Mouse (Mus musculus) intestine, embryonic 15.5 days (tissue): ENCODE data around the gene Cbfa2t3. TPM values are rescaled to one million over a fixed set of nuclear protein-coding genes. Genes with fewer than 3 reads are reported as not detected.
A peak's percentile ranks its signal among the peaks of the same experiment; 100 is the strongest.

ENCODE experiments used
- ATAC-seq: fragments of 200-750 bp; cut with Nextera tagmentation; 2 replicates; pipeline ENCODE4 v1.8.0; 2017; ENCODE audit warnings: moderate TSS enrichment, moderate library complexity
- H3K27ac ChIP-seq: fragments of 300-500 bp; sonication (generic); 2 replicates; pipeline ENCODE4 v1.5.1; 2015; ENCODE audit warnings: mild to moderate bottlenecking, inconsistent platforms
- H3K27me3 ChIP-seq: fragments of 300-500 bp; sonication (generic); replicated peaks from 2 replicates; pipeline ENCODE4 v1.6.1; 2015; ENCODE audit warnings: inconsistent platforms
- H3K36me3 ChIP-seq: fragments of 300-500 bp; sonication (generic); 2 replicates; pipeline ENCODE4 v1.6.1; 2015; ENCODE audit warnings: inconsistent platforms
- H3K4me1 ChIP-seq: fragments of 300-500 bp; sonication (generic); replicated peaks from 2 replicates; pipeline ENCODE4 v1.6.1; 2015; ENCODE audit warnings: inconsistent platforms
- H3K4me2 ChIP-seq: fragments of 300-500 bp; sonication (generic); replicated peaks from 2 replicates; pipeline ENCODE4 v1.6.1; 2015; ENCODE audit warnings: mild to moderate bottlenecking, inconsistent platforms
- H3K4me3 ChIP-seq: fragments of 300-500 bp; sonication (generic); replicated peaks from 2 replicates; pipeline ENCODE4 v1.5.1; 2015; ENCODE audit warnings: inconsistent platforms
- H3K9ac ChIP-seq: fragments of 300-500 bp; sonication (generic); 2 replicates; pipeline ENCODE4 v1.6.1; 2015; ENCODE audit warnings: inconsistent platforms
- H3K9me3 ChIP-seq: fragments of 300-500 bp; sonication (generic); 2 replicates; pipeline ENCODE4 v1.6.1; 2016; ENCODE audit warnings: inconsistent platforms
- WGBS: fragments of 180-500 bp; shearing (Covaris S2); methylation state at CpG from one replicate; pipeline ENCODE4 v1.1.7; 2015; 5-methylcytosine and 5-hydroxymethylcytosine counted together
- polyA plus RNA-seq: library from polyadenylated mRNA; unstranded; fragments of >200 nt; fragmentation: Nextera tagmentation; extraction: Ambion mirVana; gene quantifications from 2 replicates; pipeline ENCODE4 v1.2.1, GENCODE M21; 2015

Gene Cbfa2t3
- polyA plus RNA-seq, 1 experiment from 2014 or later, result 4.6 TPM

DNA sequence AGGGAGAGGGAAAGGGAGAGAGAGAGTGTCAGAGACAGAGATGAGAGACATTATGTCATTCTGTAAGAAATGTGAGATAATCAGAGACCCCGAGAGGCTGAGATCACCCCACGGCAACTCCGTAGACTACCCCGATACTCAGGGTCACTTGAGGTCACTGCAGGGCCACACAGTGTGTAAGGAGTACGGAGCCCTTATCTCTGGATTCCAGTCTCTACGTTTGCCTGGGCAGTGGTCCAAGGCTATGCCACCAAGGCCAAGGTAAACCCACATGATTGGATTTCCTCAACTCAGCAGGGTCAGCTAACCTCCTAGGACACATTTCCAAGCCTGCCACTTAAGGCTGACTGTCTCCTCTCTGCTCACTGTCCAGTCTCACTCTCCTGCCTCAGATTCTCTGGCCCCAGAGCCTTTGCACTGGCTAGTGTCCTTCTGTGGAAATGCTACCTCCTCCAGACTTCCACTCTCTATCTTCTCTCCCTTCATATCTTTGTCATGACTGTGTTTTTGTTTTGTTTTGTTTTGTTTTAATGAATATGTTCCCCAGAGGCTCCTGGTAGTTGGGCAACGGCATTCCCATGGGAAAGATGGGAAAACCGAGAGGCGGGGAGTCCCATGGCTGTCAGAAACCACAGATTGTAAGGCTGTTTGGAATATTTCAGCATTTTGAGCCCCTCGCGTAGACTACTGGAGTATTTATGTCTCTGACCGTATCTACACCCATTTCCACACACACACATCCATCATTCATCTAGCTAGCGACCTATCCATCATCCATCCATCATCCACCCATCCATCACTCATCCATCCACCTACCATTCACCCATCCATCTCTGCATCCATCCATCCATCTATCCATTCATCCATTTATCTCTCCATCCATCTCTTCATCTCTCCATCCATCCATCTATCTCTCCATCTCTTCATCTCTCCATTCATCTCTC lies 42.6 kb downstream of the Cbfa2t3 start:
- no peak overlapping the region for H3K4me2 ChIP-seq
- H3K9ac ChIP-seq, result no peak overlapping the region
- 73% methylated on average over 13 of the region's 13 CpGs for whole genome bisulfite sequencing
- H3K27me3 ChIP-seq, result no peaks in the 10 kb centered on the region
- ATAC-seq, result no peak
- no peak overlapping the region for H3K27ac ChIP-seq
- no peaks in the 10 kb centered on the region for H3K9me3 ChIP-seq
- H3K4me1 ChIP-seq, result peaks cover 50% of the 10 kb centered on the region
- no peaks in the 10 kb centered on the region for H3K36me3 ChIP-seq
- H3K4me3 ChIP-seq, result no peak overlapping the region

GRCm38 (mm10) chr8:122654768-122655167 lies 44.1 kb downstream of the Cbfa2t3 start:
- no peak overlapping the region for H3K9ac ChIP-seq
- H3K4me2 ChIP-seq, result 0 out of 2 replicates have a peak overlapping the region, but pooled peaks have one; percentile 1
- no peak overlapping the region for H3K27ac ChIP-seq
- H3K36me3 ChIP-seq, result no peaks in the 10 kb centered on the region
- H3K4me3 ChIP-seq, result no peak overlapping the region
- H3K9me3 ChIP-seq, result no peaks in the 10 kb centered on the region
- peaks cover 42% of the 10 kb centered on the region for H3K4me1 ChIP-seq
- WGBS, result 35% methylated on average over 7 of the region's 7 CpGs
- H3K27me3 ChIP-seq, result no peaks in the 10 kb centered on the region
- peak; percentile 62; the same call in 1 of the 2 replicates for ATAC-seq

DNA sequence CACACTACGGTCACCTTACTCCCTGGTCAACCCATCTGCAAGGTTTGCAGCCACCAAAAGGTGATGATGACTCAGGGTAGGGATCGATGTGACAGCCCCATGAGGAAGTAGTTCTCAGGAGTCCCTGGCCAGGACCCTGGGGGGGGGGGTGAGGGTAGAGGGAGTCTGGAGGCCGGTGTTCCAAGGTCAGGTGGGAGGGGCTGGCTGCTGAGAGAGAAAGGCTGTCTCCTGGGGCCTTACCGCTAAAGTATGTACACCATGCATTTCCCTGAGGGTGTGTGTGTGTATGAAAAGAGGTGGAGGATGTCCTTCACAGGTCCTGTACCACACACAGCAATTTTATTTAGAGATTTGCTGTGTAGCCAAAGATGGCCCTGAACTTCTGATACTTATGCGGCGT lies 46.3 kb downstream of the Cbfa2t3 start:
- peak; percentile 66 for ATAC-seq
- Histone ChIP-seq H3K9ac (no peak overlapping the region), H3K36me3 (no peaks in the 10 kb centered on the region), H3K4me2 (no peak overlapping the region), H3K4me1 (peaks cover 35% of the 10 kb centered on the region), H3K4me3 (no peak overlapping the region), H3K9me3 (no peaks in the 10 kb centered on the region), H3K27ac (no peak overlapping the region), H3K27me3 (no peaks in the 10 kb centered on the region)
- 53% methylated on average over 6 of the region's 6 CpGs for WGBS

- WGBS, result 78% methylated on average over 16 of the region's 16 CpGs
- H3K4me3 ChIP-seq, result no peak overlapping the region
- peaks cover 35% of the 10 kb centered on the region for H3K4me1 ChIP-seq
- no peak overlapping the region for H3K4me2 ChIP-seq
- ATAC-seq, result no peak
- H3K9me3 ChIP-seq, result no peaks in the 10 kb centered on the region
- H3K36me3 ChIP-seq, result no peaks in the 10 kb centered on the region
- H3K27ac ChIP-seq, result no peak overlapping the region
- no peaks in the 10 kb centered on the region for H3K27me3 ChIP-seq
- H3K9ac ChIP-seq, result no peak overlapping the region
These were observed 47.5 kb downstream of the Cbfa2t3 start for GRCm38 (mm10) chr8:122651326-122651921.

GRCm38 (mm10) chr8:122648192-122648970 lies 50.5 kb downstream of the Cbfa2t3 start:
- WGBS, result 67% methylated on average over 15 of the region's 15 CpGs
- Histone ChIP-seq H3K27me3 (no peaks in the 10 kb centered on the region), H3K4me3 (no peak overlapping the region), H3K4me2 (no peak overlapping the region), H3K9me3 (no peaks in the 10 kb centered on the region), H3K36me3 (no peaks in the 10 kb centered on the region), H3K9ac (no peak overlapping the region), H3K4me1 (peaks cover 17% of the 10 kb centered on the region), H3K27ac (no peak overlapping the region)
- ATAC-seq, result no peak

DNA sequence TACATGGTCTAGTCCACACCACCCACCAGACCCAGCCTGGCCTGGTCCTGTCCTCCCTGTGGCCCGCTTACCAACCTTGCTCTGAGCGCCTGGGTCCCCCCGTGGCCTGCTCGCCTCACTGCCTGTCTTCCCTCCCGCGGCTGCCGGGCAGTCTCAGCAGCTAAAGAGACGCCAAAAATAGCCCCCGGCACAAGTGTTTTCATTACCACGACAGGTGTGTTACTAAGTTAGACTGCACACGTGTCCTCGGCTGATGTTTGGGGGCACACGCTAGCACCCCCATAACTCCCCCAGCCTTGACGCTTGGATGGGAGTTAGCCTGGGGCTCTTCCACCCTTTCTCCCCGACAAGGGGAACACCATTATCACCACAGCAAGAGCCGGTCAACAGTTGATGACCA lies 52.6 kb downstream of the Cbfa2t3 start:
- Histone ChIP-seq H3K9me3 (no peaks in the 10 kb centered on the region), H3K27ac (no peak overlapping the region), H3K4me2 (no peak overlapping the region), H3K27me3 (no peaks in the 10 kb centered on the region), H3K36me3 (no peaks in the 10 kb centered on the region), H3K4me3 (no peak overlapping the region), H3K9ac (no peak overlapping the region), H3K4me1 (peaks cover 9% of the 10 kb centered on the region)
- no peak for ATAC-seq
- 88% methylated on average over 16 of the region's 16 CpGs for WGBS

DNA sequence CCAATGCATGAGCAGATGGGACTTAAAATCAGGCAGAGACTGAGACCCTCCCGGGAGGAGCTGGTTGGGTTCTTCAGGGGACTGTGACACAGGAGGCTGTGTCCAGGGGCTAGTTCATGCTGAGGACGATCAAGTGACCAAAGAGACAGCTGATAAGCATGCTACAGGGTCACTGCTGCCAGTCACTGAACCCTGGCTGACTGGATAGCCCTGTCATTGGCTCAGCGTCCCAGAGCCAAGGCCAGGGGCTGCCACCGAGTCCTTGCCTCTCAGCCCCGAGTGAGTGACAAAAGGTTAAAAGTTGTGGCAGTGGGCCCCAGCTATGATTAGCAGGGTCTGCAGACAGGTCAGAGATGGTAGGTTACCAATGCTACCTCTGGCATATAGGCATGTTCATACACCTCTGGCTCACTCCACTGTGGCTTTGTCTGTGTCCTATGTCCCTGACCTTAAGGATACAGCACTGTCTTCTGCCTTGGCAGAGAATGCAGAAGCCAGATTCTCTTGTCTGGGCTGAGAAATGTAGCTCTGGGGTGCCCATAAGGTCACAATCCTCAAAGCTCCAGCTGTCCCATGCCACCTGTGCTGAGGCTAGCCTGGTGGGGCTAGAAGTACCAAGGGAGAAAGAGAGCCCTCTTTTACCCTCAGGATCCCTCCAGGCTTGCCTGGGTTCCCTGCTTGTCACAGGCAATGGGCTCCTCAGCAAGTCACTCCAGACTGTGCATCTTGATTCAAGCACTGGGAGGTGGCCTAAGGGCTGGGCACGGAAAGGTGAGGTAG lies 54.5 kb downstream of the Cbfa2t3 start:
- H3K4me1 ChIP-seq, result peaks cover 28% of the 10 kb centered on the region
- H3K27ac ChIP-seq, result no peak overlapping the region
- no peaks in the 10 kb centered on the region for H3K9me3 ChIP-seq
- no peaks in the 10 kb centered on the region for H3K27me3 ChIP-seq
- H3K9ac ChIP-seq, result no peak overlapping the region
- no peak overlapping the region for H3K4me2 ChIP-seq
- 72% methylated on average over 6 of the region's 6 CpGs for WGBS
- no peak for ATAC-seq
- H3K4me3 ChIP-seq, result no peak overlapping the region
- no peaks in the 10 kb centered on the region for H3K36me3 ChIP-seq

GRCm38 (mm10) chr8:122642071-122642470 lies 56.8 kb downstream of the Cbfa2t3 start:
- Histone ChIP-seq H3K4me1 (peaks cover 48% of the 10 kb centered on the region), H3K27me3 (no peaks in the 10 kb centered on the region), H3K4me3 (no peak overlapping the region), H3K36me3 (no peaks in the 10 kb centered on the region), H3K27ac (no peak overlapping the region), H3K9me3 (no peaks in the 10 kb centered on the region), H3K9ac (no peak overlapping the region), H3K4me2 (no peak overlapping the region)
- no peak for ATAC-seq
- 51% methylated on average over 9 of the region's 9 CpGs for WGBS

GRCm38 (mm10) chr8:122641406-122641805 lies 57.5 kb downstream of the Cbfa2t3 start:
- WGBS, result 68% methylated on average over 15 of the region's 15 CpGs
- ATAC-seq, result no peak
- no peak overlapping the region for H3K4me3 ChIP-seq
- H3K36me3 ChIP-seq, result no peaks in the 10 kb centered on the region
- H3K4me1 ChIP-seq, result peaks cover 55% of the 10 kb centered on the region
- H3K27me3 ChIP-seq, result no peaks in the 10 kb centered on the region
- H3K9ac ChIP-seq, result no peak overlapping the region
- no peaks in the 10 kb centered on the region for H3K9me3 ChIP-seq
- H3K27ac ChIP-seq, result no peak overlapping the region
- no peak overlapping the region for H3K4me2 ChIP-seq

DNA sequence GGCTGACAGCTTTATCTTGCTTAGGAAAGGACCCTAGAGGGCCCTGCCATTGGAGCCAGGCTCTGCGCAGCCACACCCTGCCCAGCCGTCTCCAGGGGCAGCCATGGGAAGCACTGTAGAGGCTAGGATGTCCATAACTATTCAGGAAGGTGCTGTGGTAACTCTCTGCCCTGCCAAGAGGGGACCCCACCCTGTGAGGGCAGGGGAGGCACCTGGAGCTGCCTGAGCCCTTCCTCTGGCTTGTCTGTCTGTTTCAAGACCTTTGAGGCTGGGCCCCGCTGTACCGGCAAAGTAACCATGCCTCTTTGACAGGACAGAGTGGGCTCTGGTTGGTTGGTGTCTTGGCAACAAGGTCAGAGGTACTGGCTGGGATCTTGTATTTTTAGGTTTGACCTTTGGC lies 58.1 kb downstream of the Cbfa2t3 start:
- H3K9me3 ChIP-seq, result no peaks in the 10 kb centered on the region
- 81% methylated on average over 4 of the region's 4 CpGs for WGBS
- H3K27me3 ChIP-seq, result no peaks in the 10 kb centered on the region
- no peaks in the 10 kb centered on the region for H3K36me3 ChIP-seq
- H3K9ac ChIP-seq, result no peak overlapping the region
- H3K4me2 ChIP-seq, result no peak overlapping the region
- H3K4me3 ChIP-seq, result no peak overlapping the region
- no peak for ATAC-seq
- no peak overlapping the region for H3K27ac ChIP-seq
- peaks cover 57% of the 10 kb centered on the region for H3K4me1 ChIP-seq

DNA sequence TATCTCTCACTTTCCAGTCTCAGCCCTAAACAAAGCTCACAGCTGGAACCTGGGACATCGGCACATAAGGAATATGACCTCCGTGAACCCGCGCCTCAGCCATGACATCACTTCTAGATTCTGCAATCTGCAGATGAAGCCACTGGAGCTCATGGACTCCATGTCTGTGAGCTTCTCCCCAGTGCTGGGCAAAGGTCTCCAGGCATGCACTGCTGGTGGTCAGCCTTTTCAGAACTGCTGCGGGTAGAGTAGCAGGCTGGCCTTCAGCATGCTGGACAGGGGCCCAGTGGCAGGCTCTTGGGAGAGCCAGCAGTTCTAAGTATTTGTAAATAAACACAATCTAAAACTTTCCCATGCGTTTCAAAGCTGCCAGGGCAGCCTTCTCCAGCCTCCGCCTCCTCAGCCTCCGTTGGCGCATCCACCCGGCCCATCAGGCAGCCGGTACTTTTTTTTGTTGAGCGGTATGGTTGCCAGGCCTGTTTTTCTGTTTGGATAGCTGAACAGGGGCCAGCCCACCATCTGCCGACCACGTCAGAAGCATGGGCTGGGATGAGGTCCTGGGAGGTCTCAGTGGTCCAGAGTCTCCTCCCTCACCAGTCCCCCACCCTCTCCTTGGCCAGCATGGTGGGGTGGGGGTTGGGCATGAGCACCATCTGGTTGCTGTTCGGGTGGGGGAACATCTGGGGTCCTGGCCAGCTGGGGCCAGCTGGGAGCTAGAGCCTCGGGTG lies 59.2 kb downstream of the Cbfa2t3 start:
- peak overlapping the region; percentile 51; the same call in 1 of the 2 replicates for H3K27ac ChIP-seq
- H3K27me3 ChIP-seq, result no peaks in the 10 kb centered on the region
- H3K4me3 ChIP-seq, result no peak overlapping the region
- no peaks in the 10 kb centered on the region for H3K36me3 ChIP-seq
- peak overlapping the region; percentile 22 for H3K4me2 ChIP-seq
- 33% methylated on average over 16 of the region's 16 CpGs for WGBS
- H3K4me1 ChIP-seq, result peaks cover 57% of the 10 kb centered on the region
- no peaks in the 10 kb centered on the region for H3K9me3 ChIP-seq
- ATAC-seq, result peak; percentile 9; the same call in 1 of the 2 replicates
- no peak overlapping the region for H3K9ac ChIP-seq
